Mouse (Mus musculus) ES-Bruce4 (cell line): ENCODE data around the gene Ang4. TPM values are rescaled to one million over a fixed set of nuclear protein-coding genes. Genes with fewer than 3 reads are reported as not detected.

Source experiments
- H3K27ac ChIP-seq: 2 replicates; pipeline ENCODE4 v1.5.1; 2012; ENCODE audit warnings: low read length, inconsistent platforms; ENCODE audit not compliant: insufficient read depth
- H3K27me3 ChIP-seq: 2 replicates; pipeline ENCODE4 v1.6.1; 2012; ENCODE audit warnings: mild to moderate bottlenecking, low read length, inconsistent platforms; ENCODE audit not compliant: control insufficient read depth, poor library complexity, insufficient read depth, severe bottlenecking
- H3K36me3 ChIP-seq: 2 replicates; pipeline ENCODE4 v1.6.1; 2012; ENCODE audit warnings: inconsistent platforms, mild to moderate bottlenecking, low read length, moderate library complexity; ENCODE audit not compliant: control insufficient read depth, poor library complexity, insufficient read depth, severe bottlenecking
- H3K4me1 ChIP-seq: one replicate; pipeline ENCODE4 v1.8.1; 2011; ENCODE audit warnings: low read length; ENCODE audit not compliant: control insufficient read depth, insufficient read depth
- H3K4me3 ChIP-seq: 2 replicates; pipeline ENCODE4 v1.5.1; 2011; ENCODE audit warnings: low read depth, mild to moderate bottlenecking, low read length
- H3K9ac ChIP-seq: 2 replicates; pipeline ENCODE4 v1.6.1; 2012; ENCODE audit warnings: low read depth, mild to moderate bottlenecking, inconsistent platforms; ENCODE audit not compliant: poor library complexity, severe bottlenecking
- H3K9me3 ChIP-seq: replicated peaks from 2 replicates; pipeline ENCODE4 v1.6.1; 2012; ENCODE audit warnings: mild to moderate bottlenecking, low read length, inconsistent platforms; ENCODE audit not compliant: control insufficient read depth, poor library complexity, insufficient read depth, severe bottlenecking
- CTCF ChIP-seq: IDR thresholded peaks from one replicate; pipeline ENCODE4 v1.8.1; 2011; ENCODE audit warnings: low read depth, low read length
- EP300 ChIP-seq: IDR thresholded peaks from 2 replicates; pipeline ENCODE4 v1.6.1; 2011; ENCODE audit warnings: low read depth, low read length; ENCODE audit not compliant: insufficient read depth
- POLR2A ChIP-seq: IDR thresholded peaks from one replicate; pipeline ENCODE4 v1.8.1; 2011; ENCODE audit warnings: low read length; ENCODE audit not compliant: insufficient read depth
- polyA plus RNA-seq: library from polyadenylated mRNA; stranded (reverse); fragments of >200 nt; gene quantifications from 2 replicates; pipeline ENCODE4 v1.2.4, GENCODE M21; 2011; ENCODE audit warnings: low read depth; ENCODE audit not compliant: missing spikeins, insufficient read depth, insufficient read length

Ang4 gene
- polyA plus RNA-seq = not detected in 2 replicates

GRCm38 (mm10) chr14:51773490-51773889 is at the start of gene Ang4:
Gene Ang4, minus strand, starts transcription at chr14:51773590.
- no peaks in the 10 kb centered on the region for H3K9me3 ChIP-seq
- H3K36me3 ChIP-seq = no peaks in the 10 kb centered on the region
- H3K27me3 ChIP-seq = no peaks in the 10 kb centered on the region
- no peaks in the 10 kb centered on the region for H3K4me1 ChIP-seq
- no peak within 1 kb of the TSS for H3K27ac ChIP-seq
- no peak within 1 kb of the TSS for H3K4me3 ChIP-seq
- TF ChIP-seq POLR2A = no peak
- TF ChIP-seq CTCF = no peak
- no peak for TF ChIP-seq EP300
- no peak within 1 kb of the TSS for H3K9ac ChIP-seq

DNA sequence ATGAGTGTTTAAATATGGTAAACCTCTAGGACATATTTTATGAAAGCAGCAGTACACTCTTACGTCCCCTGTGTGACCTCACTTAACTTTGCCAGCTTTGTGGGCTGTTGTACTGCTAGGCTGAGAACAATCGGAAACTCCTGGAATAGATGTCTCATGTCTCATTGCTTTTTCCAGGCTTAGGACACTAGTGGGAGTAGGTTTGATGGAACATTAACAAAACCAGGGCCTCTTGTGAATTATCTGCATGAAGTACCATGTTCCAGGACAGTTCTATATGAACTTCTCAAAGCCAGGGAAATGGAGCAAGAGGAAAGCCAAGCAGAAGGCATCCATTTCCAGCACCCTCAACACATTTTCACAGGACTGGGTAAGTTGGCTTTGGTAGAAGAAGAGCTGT is 26.4 kb upstream of the Ang4 start, which contains the start of gene AY358078:
Gene AY358078, plus strand, starts transcription at position 301 of the 400 bp plus-strand sequence.
- no peak within 1 kb of the TSS for H3K27ac ChIP-seq
- no peaks in the 10 kb centered on the region for H3K9me3 ChIP-seq

GRCm38 (mm10) chr14:51794106-51794505 is 20.7 kb upstream of the Ang4 start:
- H3K4me3 ChIP-seq = no peak overlapping the region
- TF ChIP-seq POLR2A (no peak), EP300 (no peak), CTCF (no peak)
- no peaks in the 10 kb centered on the region for H3K4me1 ChIP-seq

More for the DNA sequence above, 26.4 kb upstream of the Ang4 start, which contains the start of gene AY358078:
- H3K4me3 ChIP-seq = no peak within 1 kb of the TSS
- no peaks in the 10 kb centered on the region for H3K36me3 ChIP-seq
- no peak within 1 kb of the TSS for H3K9ac ChIP-seq
- no peaks in the 10 kb centered on the region for H3K27me3 ChIP-seq
- no peak for TF ChIP-seq EP300
- no peak for TF ChIP-seq POLR2A
- TF ChIP-seq CTCF = no peak
- H3K4me1 ChIP-seq = no peaks in the 10 kb centered on the region

GRCm38 (mm10) chr14:51789196-51789595 is 15.8 kb upstream of the Ang4 start:
- no peak overlapping the region for H3K9ac ChIP-seq
- no peak overlapping the region for H3K4me3 ChIP-seq
- no peaks in the 10 kb centered on the region for H3K9me3 ChIP-seq
- TF ChIP-seq EP300 (no peak), POLR2A (no peak), CTCF (no peak)
- H3K27me3 ChIP-seq = no peaks in the 10 kb centered on the region
- H3K4me1 ChIP-seq = no peaks in the 10 kb centered on the region
- H3K36me3 ChIP-seq = no peaks in the 10 kb centered on the region
- no peak overlapping the region for H3K27ac ChIP-seq

More at GRCm38 (mm10) chr14:51794106-51794505, 20.7 kb upstream of the Ang4 start:
- Histone ChIP-seq H3K9ac (no peak overlapping the region), H3K27ac (no peak overlapping the region), H3K36me3 (no peaks in the 10 kb centered on the region), H3K27me3 (no peaks in the 10 kb centered on the region), H3K9me3 (no peaks in the 10 kb centered on the region)

- TF ChIP-seq EP300 (no peak), POLR2A (no peak), CTCF (no peak)
- no peaks in the 10 kb centered on the region for H3K4me1 ChIP-seq
Measured at GRCm38 (mm10) chr14:51787061-51787460, 13.7 kb upstream of the Ang4 start.

GRCm38 (mm10) chr14:51786335-51786734 is 12.9 kb upstream of the Ang4 start:
- no peaks in the 10 kb centered on the region for H3K9me3 ChIP-seq
- no peak overlapping the region for H3K9ac ChIP-seq
- TF ChIP-seq EP300 (no peak), CTCF (no peak), POLR2A (no peak)
- H3K4me1 ChIP-seq = no peaks in the 10 kb centered on the region
- H3K27ac ChIP-seq = no peak overlapping the region
- no peaks in the 10 kb centered on the region for H3K27me3 ChIP-seq
- no peak overlapping the region for H3K4me3 ChIP-seq
- no peaks in the 10 kb centered on the region for H3K36me3 ChIP-seq

More at GRCm38 (mm10) chr14:51787061-51787460, 13.7 kb upstream of the Ang4 start:
- Histone ChIP-seq H3K27ac (no peak overlapping the region), H3K9ac (no peak overlapping the region), H3K36me3 (no peaks in the 10 kb centered on the region), H3K27me3 (no peaks in the 10 kb centered on the region), H3K9me3 (no peaks in the 10 kb centered on the region), H3K4me3 (no peak overlapping the region)
